Mouse (Mus musculus) embryonic fibroblast, embryonic 13.5 days (primary cell): ENCODE measurements around the gene Ndufb2.

ENCODE experiments used
- CTCF ChIP-seq: IDR thresholded peaks from 2 replicates; pipeline ENCODE4 v1.5.1; 2011; ENCODE audit warnings: mild to moderate bottlenecking, control low read depth, low read length, moderate library complexity, borderline replicate concordance; ENCODE audit not compliant: insufficient read depth
- POLR2A ChIP-seq: IDR thresholded peaks from 2 replicates; pipeline ENCODE4 v1.6.1; 2011; ENCODE audit warnings: low read depth, mild to moderate bottlenecking, control low read depth, low read length, moderate library complexity

- no peak for TF ChIP-seq CTCF
- TF ChIP-seq POLR2A = no peak; the same call in 1 of the 2 replicates
Measured at GRCm38 (mm10) chr6:39542631-39543597, 49.5 kb upstream of the Ndufb2 start.
